Mouse (Mus musculus) hindbrain, embryonic 11.5 days (tissue): ENCODE results near the gene Zfp827. TPM values are rescaled to one million over a fixed set of nuclear protein-coding genes. Genes with fewer than 3 reads are reported as not detected.

ENCODE experiments used
- ATAC-seq: fragments of 200-750 bp; cut with Nextera tagmentation; 2 replicates; pipeline ENCODE4 v1.8.0; 2017; ENCODE audit warnings: mild to moderate bottlenecking, moderate TSS enrichment, moderate library complexity; ENCODE audit not compliant: low FRiP score
- DNase-seq: peaks from one replicate; pipeline ENCODE4 v3.0.0-alpha.2; 2015; ENCODE audit warnings: low spot score
- H3K27ac ChIP-seq: fragments of 300-500 bp; sonication (generic); 2 replicates; pipeline ENCODE4 v1.5.1; 2014; ENCODE audit warnings: mild to moderate bottlenecking, low read depth, low read length
- H3K27me3 ChIP-seq: fragments of 300-500 bp; sonication (generic); 2 replicates; pipeline ENCODE4 v1.6.1; 2014; ENCODE audit warnings: mild to moderate bottlenecking, low read length, moderate library complexity, mixed read lengths; ENCODE audit not compliant: control insufficient read depth, insufficient read depth
- H3K36me3 ChIP-seq: fragments of 300-500 bp; sonication (generic); 2 replicates; pipeline ENCODE4 v1.6.1; 2014; ENCODE audit warnings: mild to moderate bottlenecking, low read length, moderate library complexity, mixed read lengths; ENCODE audit not compliant: control insufficient read depth, insufficient read depth
- H3K4me1 ChIP-seq: fragments of 300-500 bp; sonication (generic); replicated peaks from 2 replicates; pipeline ENCODE4 v1.6.1; 2014; ENCODE audit warnings: low read length, mixed read lengths; ENCODE audit not compliant: control insufficient read depth, insufficient read depth
- H3K4me2 ChIP-seq: fragments of 300-500 bp; sonication (generic); replicated peaks from 2 replicates; pipeline ENCODE4 v1.6.1; 2014; ENCODE audit warnings: mild to moderate bottlenecking, low read depth, low read length
- H3K4me3 ChIP-seq: fragments of 300-500 bp; sonication (generic); 2 replicates; pipeline ENCODE4 v1.5.1; 2014; ENCODE audit warnings: low read depth, low read length
- H3K9ac ChIP-seq: fragments of 300-500 bp; sonication (generic); 2 replicates; pipeline ENCODE4 v1.6.1; 2014; ENCODE audit warnings: low read depth, low read length
- H3K9me3 ChIP-seq: fragments of 300-500 bp; sonication (generic); 2 replicates; pipeline ENCODE4 v1.6.1; 2016; ENCODE audit warnings: low read length; ENCODE audit not compliant: control insufficient read depth
- WGBS: fragments of 180-500 bp; shearing (Covaris S2); extraction: QIAGEN DNeasy Blood & Tissue Kit; methylation state at CpG from one replicate; pipeline ENCODE4 v1.1.7; 2014; 5-methylcytosine and 5-hydroxymethylcytosine counted together
- polyA plus RNA-seq: library from polyadenylated mRNA; unstranded; fragments of >200 nt; fragmentation: Nextera tagmentation; extraction: Ambion mirVana; gene quantifications from 2 replicates; pipeline ENCODE4 v1.2.1, GENCODE M21; 2014

Gene Zfp827
- polyA plus RNA-seq, 1 experiment from 2014 or later, result 12.7 TPM

DNA sequence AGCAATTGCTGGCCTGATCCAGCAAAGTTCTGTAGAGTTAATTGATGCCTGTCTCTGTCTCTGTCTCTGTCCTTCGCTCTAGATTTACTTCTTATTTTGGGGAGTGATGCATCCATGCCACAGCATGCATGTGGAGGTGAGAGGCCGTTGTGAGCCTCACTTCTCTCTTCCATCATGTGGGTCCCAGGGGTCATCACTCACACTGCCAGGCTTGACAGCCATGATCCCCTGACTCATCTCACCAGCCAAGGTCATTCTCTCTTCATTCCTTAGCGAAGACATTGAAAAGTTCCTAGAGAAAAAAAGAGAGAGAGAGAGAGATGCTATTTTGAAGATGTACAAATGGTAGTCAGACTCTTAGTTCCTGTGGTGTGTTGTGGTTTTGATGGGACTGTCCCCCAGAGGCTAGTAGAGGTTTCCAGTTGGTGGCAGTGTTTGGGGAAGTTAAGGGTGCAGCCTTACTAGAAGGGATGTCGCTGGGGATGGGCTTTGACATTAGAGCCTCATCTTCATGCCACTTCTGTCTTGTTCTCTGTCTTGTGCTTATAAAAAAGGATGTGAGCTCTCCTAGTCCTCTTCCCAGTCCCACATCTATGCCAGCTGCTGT is 133.0 kb downstream of the Zfp827 start:
- Histone ChIP-seq H3K27ac (no peak overlapping the region), H3K9ac (no peak overlapping the region), H3K36me3 (0 out of 2 replicates have a peak, but pooled peaks cover 2% of the 10 kb centered on the region), H3K4me2 (no peak overlapping the region), H3K9me3 (no peaks in the 10 kb centered on the region), H3K4me1 (no peaks in the 10 kb centered on the region), H3K4me3 (no peak overlapping the region), H3K27me3 (no peaks in the 10 kb centered on the region)
- DNase-seq (no peak), ATAC-seq (no peak)
- 91% methylated on average over 4 of the region's 4 CpGs for WGBS

DNA sequence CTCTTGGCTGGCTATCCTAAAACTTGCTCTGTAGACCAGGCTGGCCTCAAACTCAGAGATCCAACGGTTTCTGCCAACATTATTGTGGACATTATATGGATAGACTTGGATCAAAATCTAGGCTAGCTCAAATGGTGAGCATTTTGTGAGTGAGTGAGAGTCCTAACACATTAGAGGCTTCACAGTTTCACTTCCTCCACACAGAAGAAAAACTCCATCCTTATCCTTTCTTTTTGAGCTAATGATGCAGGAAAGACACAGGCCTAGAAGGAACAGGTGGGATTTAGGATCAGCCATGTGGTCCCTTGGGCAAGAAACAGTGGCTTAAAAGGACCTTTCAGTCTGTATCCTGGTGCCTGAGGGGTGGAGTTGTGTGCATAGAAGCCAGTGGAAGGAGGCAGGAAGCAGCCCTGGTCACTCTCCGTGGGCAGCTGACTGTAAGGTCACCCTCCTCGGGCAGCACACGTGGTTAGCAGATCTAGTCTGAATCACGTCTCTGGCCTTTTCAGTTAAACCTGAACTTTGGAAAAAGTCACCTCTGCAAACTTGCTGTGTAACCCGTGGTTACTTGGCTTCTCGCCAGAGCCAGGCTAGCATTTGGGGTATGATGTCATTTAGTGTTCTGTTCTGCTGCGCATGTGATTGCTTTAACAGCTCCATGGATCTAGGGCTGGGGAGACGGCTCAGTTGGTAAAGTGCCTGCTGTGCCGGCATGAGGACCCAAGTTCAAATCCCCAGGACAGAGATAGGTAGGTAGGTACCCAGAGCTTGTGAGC is 134.5 kb downstream of the Zfp827 start:
- H3K36me3 ChIP-seq, result 0 out of 2 replicates have a peak, but pooled peaks cover 2% of the 10 kb centered on the region
- no peak overlapping the region for H3K4me3 ChIP-seq
- H3K27ac ChIP-seq, result no peak overlapping the region
- 76% methylated on average over 10 of the region's 10 CpGs for WGBS
- H3K4me2 ChIP-seq, result no peak overlapping the region
- ATAC-seq, result no peak
- H3K4me1 ChIP-seq, result no peaks in the 10 kb centered on the region
- no peak overlapping the region for H3K9ac ChIP-seq
- no peaks in the 10 kb centered on the region for H3K9me3 ChIP-seq
- DNase-seq, result peak; percentile 32
- H3K27me3 ChIP-seq, result no peaks in the 10 kb centered on the region

DNA sequence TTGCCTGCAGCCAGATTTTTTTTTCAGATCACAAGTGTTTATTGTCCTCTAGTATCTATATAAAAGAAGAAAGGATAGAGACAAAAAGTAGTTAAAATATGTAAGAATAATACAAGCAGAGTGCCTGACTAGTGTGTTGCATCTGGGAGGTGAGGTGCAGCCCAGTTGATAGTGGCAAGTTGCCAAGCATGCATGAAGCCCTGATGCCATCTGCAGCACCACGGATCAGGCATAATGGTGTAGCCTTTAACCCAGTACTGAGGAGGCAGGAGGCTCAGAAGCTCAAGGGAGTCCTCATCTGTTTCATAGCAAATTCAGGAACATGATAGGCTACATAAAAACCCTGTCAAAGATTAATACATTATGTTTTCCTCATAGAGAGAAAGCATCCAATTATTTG is 136.1 kb downstream of the Zfp827 start:
- no peak for ATAC-seq
- Histone ChIP-seq H3K9me3 (no peaks in the 10 kb centered on the region), H3K4me1 (no peaks in the 10 kb centered on the region), H3K27me3 (no peaks in the 10 kb centered on the region), H3K4me2 (no peak overlapping the region), H3K4me3 (no peak overlapping the region), H3K27ac (no peak overlapping the region), H3K36me3 (0 out of 2 replicates have a peak, but pooled peaks cover under 1% of the 10 kb centered on the region), H3K9ac (no peak overlapping the region)
- no peak for DNase-seq
- 70% methylated on average over 1 of the region's 1 CpGs for WGBS

DNA sequence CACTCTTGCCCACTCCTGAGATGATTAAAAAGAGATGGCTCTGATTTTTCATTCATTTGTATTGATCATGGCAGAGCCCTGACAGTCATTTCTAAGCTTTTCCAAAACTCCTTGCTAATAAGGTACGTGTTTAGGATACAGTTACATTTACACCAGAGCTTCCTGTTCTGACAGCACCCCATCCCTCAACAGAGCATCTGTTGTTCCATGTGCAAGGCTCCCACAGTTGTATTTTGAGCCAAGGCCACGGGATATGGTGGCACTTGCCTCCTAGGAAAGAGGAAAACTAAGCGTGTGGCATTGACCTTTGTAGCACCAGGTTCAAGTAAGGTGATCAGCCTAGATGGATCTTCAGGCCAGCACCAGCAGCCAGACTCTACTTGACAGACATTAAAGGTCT is 137.0 kb downstream of the Zfp827 start:
- no peak for DNase-seq

DNA sequence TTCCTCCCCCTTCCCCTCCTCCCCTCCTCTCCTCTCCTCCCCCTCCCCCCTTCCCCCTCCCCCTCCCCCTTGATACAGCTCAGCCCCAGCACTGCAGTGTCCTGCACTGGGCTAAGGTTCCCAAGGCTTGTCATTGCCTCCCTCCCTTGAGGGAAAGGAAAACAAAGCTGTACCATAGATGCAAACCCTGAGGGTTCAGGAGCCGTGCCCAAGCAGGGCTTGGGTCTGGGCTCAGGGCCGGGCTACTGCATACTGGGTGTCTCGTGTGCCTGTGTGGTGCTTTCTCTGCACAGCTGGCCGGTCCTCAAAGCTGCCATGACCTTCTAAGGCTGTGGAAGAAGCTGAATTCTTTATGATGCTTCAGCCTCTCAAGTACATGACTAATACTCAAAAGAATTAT is 145.4 kb downstream of the Zfp827 start:
- 73% methylated on average over 4 of the region's 4 CpGs for WGBS
- H3K27ac ChIP-seq, result no peak overlapping the region

More for the DNA sequence above, 137.0 kb downstream of the Zfp827 start:
- H3K4me1 ChIP-seq, result no peaks in the 10 kb centered on the region
- 90% methylated on average over 3 of the region's 3 CpGs for WGBS
- no peaks in the 10 kb centered on the region for H3K36me3 ChIP-seq
- H3K4me2 ChIP-seq, result no peak overlapping the region
- H3K9ac ChIP-seq, result no peak overlapping the region
- no peak overlapping the region for H3K27ac ChIP-seq
- no peaks in the 10 kb centered on the region for H3K27me3 ChIP-seq
- H3K4me3 ChIP-seq, result no peak overlapping the region
- H3K9me3 ChIP-seq, result no peaks in the 10 kb centered on the region
- no peak for ATAC-seq

DNA sequence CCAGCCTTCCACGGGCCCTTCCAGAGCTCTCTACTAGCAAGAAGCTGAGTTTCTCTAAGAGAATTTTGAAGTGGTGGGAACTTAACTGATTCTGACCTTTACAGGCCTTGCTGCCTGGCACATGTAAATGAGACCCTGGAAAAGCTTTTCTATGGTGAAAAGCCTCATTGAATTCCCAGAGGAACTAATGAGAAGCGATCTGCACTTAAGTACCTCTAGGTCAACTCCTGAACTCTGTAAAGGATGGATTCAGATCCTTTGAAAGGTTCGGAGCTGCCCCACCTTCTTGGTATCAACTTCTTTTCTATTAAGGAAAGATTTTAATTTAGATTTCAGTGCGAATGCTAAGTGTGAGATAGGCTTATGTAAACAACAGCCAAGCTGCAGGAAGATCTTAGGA is 147.8 kb downstream of the Zfp827 start:
- Histone ChIP-seq H3K4me2 (no peak overlapping the region), H3K4me3 (no peak overlapping the region), H3K27me3 (no peaks in the 10 kb centered on the region), H3K9ac (no peak overlapping the region), H3K4me1 (no peaks in the 10 kb centered on the region), H3K36me3 (0 out of 2 replicates have a peak, but pooled peaks cover 4% of the 10 kb centered on the region), H3K9me3 (no peaks in the 10 kb centered on the region), H3K27ac (no peak overlapping the region)
- 71% methylated on average over 4 of the region's 4 CpGs for WGBS
- DNase-seq (no peak), ATAC-seq (no peak)

More for the DNA sequence above, 145.4 kb downstream of the Zfp827 start:
- DNase-seq, result no peak
- no peak overlapping the region for H3K9ac ChIP-seq
- ATAC-seq, result no peak; the same call in 1 of the 2 replicates
- H3K27me3 ChIP-seq, result no peaks in the 10 kb centered on the region
- no peaks in the 10 kb centered on the region for H3K36me3 ChIP-seq
- H3K4me1 ChIP-seq, result no peaks in the 10 kb centered on the region
- H3K9me3 ChIP-seq, result no peaks in the 10 kb centered on the region
- H3K4me2 ChIP-seq, result no peak overlapping the region
- no peak overlapping the region for H3K4me3 ChIP-seq

DNA sequence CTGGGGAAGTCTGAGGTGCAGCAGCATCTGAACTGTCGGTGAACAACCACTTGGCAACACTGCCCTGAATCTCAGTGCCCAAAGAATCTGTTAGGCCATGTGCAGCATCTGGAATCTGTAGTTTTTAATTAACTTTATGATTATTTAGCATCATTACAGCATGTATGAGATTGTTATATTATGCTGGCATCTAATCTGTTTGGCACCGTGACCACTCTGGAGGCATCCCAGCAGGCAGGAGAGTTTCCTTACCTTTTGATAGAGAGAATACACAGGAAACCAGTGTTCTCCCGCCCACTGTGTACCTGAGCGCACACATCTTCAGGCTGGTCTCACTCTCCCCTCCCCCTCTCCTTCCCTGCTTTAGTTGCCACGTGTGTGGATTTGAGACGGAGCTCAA is 151.4 kb downstream of the Zfp827 start:
- H3K9ac ChIP-seq, result no peak overlapping the region
- no peak overlapping the region for H3K27ac ChIP-seq
- H3K4me1 ChIP-seq, result no peaks in the 10 kb centered on the region
- H3K27me3 ChIP-seq, result no peaks in the 10 kb centered on the region
- H3K9me3 ChIP-seq, result no peaks in the 10 kb centered on the region
- ATAC-seq, result no peak
- H3K36me3 ChIP-seq, result peaks cover 12% of the 10 kb centered on the region; the same call in 1 of the 2 replicates
- DNase-seq, result no peak
- no peak overlapping the region for H3K4me2 ChIP-seq
- 92% methylated on average over 6 of the region's 6 CpGs for WGBS
- H3K4me3 ChIP-seq, result no peak overlapping the region

DNA sequence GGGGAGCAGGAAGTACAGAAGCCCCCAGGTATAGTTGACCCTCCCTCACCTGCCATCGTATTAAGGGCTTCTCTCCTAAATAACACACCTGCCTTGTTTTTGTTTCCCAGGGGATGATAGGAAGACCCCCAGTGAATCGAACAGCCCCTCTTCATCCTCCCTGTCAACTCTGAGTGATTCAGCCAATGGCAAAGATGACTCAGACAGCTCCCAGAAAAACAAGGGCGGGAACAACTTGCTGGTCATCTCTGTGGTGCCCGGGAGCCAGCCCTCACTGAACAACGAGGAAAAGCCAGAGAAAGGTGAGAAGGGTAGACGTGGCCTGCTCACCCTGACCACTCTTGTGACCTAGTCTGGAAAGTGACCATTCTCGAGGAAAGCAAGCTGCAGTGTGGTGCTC is 157.3 kb downstream of the Zfp827 start:
- H3K4me1 ChIP-seq, result no peaks in the 10 kb centered on the region
- 87% methylated on average over 7 of the region's 7 CpGs for WGBS
- ATAC-seq, result no peak
- H3K36me3 ChIP-seq, result peaks cover 14% of the 10 kb centered on the region; the same call in 1 of the 2 replicates
- no peaks in the 10 kb centered on the region for H3K27me3 ChIP-seq
- H3K9me3 ChIP-seq, result no peaks in the 10 kb centered on the region
- no peak overlapping the region for H3K27ac ChIP-seq
- no peak overlapping the region for H3K9ac ChIP-seq
- DNase-seq, result no peak
- no peak overlapping the region for H3K4me3 ChIP-seq
- no peak overlapping the region for H3K4me2 ChIP-seq

DNA sequence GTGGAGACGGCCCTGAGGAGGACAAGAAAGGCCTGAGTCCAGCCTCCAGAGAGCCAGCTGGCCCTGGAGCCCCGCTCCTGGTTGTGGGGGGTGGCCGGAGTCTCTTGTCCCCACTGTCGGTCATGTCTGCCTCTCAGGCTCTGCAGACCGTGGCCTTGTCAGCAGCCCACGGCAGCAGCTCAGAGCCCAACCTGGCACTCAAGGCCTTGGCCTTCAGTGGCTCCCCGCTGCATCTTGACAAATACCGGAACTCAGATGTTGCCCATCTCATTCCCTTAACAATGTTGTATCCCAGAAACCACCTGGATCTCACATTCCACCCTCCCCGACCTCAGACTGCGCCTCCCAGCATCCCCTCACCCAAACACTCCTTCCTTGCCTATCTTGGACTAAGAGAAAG is 161.8 kb downstream of the Zfp827 start:
- no peaks in the 10 kb centered on the region for H3K27me3 ChIP-seq
- WGBS, result 92% methylated on average over 10 of the region's 10 CpGs
- H3K9ac ChIP-seq, result no peak overlapping the region
- H3K4me1 ChIP-seq, result no peaks in the 10 kb centered on the region
- H3K9me3 ChIP-seq, result no peaks in the 10 kb centered on the region
- DNase-seq (no peak), ATAC-seq (no peak)
- H3K36me3 ChIP-seq, result peaks cover 6% of the 10 kb centered on the region; the same call in 1 of the 2 replicates
- H3K27ac ChIP-seq, result no peak overlapping the region
- no peak overlapping the region for H3K4me3 ChIP-seq
- no peak overlapping the region for H3K4me2 ChIP-seq
